Mouse (Mus musculus): ENCODE data around the gene Gga3. TPM values are rescaled to one million over a fixed set of nuclear protein-coding genes. Genes with fewer than 3 reads are reported as not detected.

Gga3 gene
- total RNA-seq, 4 experiments from 2014 or later, result 10.3 to 14.5 (median 11.6) TPM

- DNase-seq (ENCODE audit: low spot score in 2 of 2), result peak; percentile 90 to 92
Measured at GRCm38 (mm10) chr11:115612410-115613137, 8.7 kb upstream of the Gga3 start, which contains the start of gene Mif4gd. Gene Mif4gd (minus strand): TSS chr11:115612969.

DNA sequence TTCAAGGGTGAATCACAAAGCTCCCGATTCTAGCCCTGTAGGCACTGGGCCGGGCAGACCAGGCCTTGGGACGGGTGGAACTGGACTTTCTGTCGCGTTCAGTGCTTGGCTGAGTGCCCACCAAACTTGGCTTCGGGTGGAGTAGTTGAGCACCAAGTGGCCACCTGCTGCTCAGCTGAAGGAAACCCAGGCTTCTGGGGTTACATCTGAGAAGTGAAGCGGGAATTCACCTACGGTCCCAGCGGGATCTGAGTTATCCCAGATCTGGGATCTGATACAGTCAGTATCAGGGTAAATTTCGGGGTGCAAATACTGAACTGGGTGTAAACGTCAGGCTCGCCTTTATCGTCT is 8.2 kb upstream of the Gga3 start:
- peak; percentile 75 to 80 for DNase-seq (ENCODE audit: low spot score in 2 of 2)

GRCm38 (mm10) chr11:115611173-115611572 is 7.3 kb upstream of the Gga3 start:
- no peak for DNase-seq (ENCODE audit: low spot score in 2 of 2)

DNA sequence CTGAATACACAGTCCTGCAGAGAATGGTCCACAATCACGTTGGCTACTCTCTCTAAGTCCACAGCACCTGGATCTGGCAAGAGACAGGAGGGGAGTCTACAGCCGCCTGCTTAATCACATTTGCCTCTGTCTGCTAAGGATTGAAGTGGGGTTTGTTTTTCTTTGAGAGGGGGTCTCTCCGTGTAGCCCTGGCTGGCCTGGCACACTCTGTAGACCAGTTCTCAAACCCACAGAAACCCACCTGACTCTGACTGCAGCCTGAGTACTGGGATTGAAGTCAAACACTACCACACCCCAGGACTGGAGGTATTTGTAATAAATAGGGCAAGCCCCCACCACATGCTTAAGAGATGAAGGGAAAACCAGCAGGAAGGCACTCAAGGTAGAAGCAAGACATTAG is 5.7 kb upstream of the Gga3 start:
- no peak for DNase-seq (ENCODE audit: low spot score in 2 of 2)

DNA sequence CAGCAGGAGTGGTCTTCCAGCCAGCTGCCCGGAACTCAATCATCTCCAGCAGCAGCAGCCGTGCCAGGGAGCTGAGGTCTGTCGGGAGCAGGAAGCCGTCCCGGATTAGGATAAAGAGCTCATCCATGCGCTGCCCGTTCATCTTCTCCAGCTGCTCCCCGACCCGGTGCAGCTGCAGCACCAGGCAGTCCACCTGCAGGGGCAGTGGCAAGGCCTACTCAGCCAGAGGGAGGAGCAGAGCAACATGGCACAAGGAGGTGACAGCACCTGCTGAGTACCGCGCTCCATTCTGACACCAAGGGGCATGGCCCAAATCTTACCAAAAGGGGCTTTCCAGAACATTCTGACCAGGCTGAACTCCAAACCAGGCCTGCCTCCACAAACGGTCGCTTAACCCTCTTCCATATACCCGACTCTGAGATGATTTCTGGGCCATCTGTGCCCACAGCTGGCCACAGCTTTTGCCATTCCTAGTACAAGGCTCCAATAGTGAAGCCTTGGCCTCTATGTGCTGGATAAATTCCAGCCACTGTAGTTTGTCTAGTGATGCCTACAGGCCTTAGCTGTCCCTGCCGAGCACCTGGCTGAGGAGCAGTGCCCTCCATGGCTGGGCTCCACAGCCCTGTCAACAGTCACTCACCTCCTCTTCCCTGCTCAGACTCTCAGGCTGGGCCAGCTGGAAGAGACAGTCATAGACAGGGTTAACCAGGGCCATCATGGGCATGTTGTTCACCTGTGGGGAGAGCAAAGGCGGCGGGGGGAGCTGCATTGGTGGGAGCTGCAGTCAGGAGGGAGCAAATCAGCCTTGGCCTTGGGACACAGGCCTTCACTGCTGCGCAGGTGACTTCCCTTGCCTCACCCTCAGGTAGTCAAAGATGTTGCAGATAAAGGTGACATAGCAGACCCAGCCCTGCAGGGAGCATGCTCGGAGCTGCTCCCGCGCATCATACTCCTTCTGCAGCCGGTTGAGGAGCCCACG is 4.9 kb upstream of the Gga3 start:
- DNase-seq (ENCODE audit: low spot score in 2 of 2), result no peak

DNA sequence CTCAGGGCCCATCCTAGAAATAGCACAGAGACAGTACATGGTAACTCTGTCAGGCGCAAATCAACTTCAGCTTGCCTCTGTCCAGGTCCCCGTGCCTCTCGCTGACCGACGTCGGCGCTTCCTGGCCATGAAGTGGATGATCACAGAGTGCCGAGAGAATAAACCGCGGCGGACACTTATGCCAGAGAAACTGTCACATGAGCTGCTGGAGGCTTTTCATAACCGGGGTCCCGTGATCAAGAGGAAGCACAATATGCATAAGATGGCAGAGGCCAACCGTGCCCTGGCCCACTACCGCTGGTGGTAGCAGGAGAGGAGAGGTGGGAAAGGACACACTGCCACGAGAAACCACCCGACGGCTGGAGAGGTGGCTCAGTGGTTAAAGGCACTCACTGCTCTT is 2.9 kb upstream of the Gga3 start:
- DNase-seq (ENCODE audit: low spot score in 2 of 2), result no peak

- DNase-seq (ENCODE audit: low spot score in 2 of 2), result no peak
Measured at GRCm38 (mm10) chr11:115604304-115604696, 449 bp upstream of the Gga3 start.

GRCm38 (mm10) chr11:115603128-115603475 is 749 bp downstream of the Gga3 start:
- DNase-seq (ENCODE audit: low spot score in 2 of 2), result no peak

- no peak for DNase-seq (ENCODE audit: low spot score in 2 of 2)
Measured at GRCm38 (mm10) chr11:115601174-115601573, 2.7 kb downstream of the Gga3 start.

GRCm38 (mm10) chr11:115600743-115601142 is 3.1 kb downstream of the Gga3 start:
- DNase-seq (ENCODE audit: low spot score in 2 of 2), result no peak

- no peak for DNase-seq (ENCODE audit: low spot score in 2 of 2)
Measured at GRCm38 (mm10) chr11:115599722-115600121, 4.1 kb downstream of the Gga3 start.

- DNase-seq (ENCODE audit: low spot score in 2 of 2), result no peak
Measured at GRCm38 (mm10) chr11:115598309-115598708, 5.5 kb downstream of the Gga3 start.

DNA sequence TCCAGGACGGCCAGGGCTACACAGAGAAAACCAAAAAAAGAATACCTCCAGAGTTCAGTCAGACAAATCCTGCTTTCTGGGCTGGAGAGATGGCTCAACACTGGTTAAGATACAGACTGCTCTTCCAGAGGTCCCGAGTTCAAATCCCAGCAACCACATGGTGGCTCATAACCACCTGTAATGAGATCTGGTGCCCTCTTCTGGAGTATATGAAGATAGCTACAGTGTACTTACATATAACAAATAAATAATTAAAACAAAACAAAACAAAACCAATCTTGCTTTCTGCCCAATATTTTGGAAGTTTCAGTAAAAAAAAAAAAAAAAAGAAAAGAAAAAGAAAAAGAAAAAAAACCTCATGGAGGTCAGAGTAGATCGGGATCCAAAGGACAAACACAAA is 8.6 kb downstream of the Gga3 start:
- DNase-seq (ENCODE audit: low spot score in 2 of 2), result no peak

- no peak for DNase-seq (ENCODE audit: low spot score in 2 of 2)
Measured at GRCm38 (mm10) chr11:115590526-115591075, 13.2 kb downstream of the Gga3 start.

- no peak for DNase-seq (ENCODE audit: low spot score in 2 of 2)
Measured at GRCm38 (mm10) chr11:115587984-115588383, 15.9 kb downstream of the Gga3 start.

DNA sequence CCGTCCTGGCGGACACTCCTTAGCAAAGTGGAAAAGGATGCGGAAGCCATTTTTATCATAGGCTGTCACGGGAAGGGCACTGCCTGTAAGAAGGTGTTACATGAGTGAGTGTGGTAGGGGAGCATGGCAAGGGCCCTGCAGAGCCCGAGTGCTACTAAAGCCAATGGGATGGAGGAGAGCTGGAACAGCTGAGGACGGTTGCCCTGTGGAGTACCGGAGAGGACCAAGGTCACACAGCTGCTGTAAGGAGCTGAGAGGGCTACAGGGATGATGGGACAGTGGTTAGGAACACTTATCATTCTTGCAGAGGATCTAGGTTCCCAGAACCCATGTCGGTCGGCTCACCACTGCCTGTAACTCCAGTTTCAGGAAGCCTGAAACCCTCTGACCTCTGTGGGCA is 17.4 kb downstream of the Gga3 start:
- DNase-seq (ENCODE audit: low spot score in 2 of 2), result no peak

- no peak for DNase-seq (ENCODE audit: low spot score in 2 of 2)
Measured at GRCm38 (mm10) chr11:115585573-115586100, 18.2 kb downstream of the Gga3 start.

- DNase-seq (ENCODE audit: low spot score in 2 of 2), result no peak
Measured at GRCm38 (mm10) chr11:115584376-115585073, 19.3 kb downstream of the Gga3 start.

DNA sequence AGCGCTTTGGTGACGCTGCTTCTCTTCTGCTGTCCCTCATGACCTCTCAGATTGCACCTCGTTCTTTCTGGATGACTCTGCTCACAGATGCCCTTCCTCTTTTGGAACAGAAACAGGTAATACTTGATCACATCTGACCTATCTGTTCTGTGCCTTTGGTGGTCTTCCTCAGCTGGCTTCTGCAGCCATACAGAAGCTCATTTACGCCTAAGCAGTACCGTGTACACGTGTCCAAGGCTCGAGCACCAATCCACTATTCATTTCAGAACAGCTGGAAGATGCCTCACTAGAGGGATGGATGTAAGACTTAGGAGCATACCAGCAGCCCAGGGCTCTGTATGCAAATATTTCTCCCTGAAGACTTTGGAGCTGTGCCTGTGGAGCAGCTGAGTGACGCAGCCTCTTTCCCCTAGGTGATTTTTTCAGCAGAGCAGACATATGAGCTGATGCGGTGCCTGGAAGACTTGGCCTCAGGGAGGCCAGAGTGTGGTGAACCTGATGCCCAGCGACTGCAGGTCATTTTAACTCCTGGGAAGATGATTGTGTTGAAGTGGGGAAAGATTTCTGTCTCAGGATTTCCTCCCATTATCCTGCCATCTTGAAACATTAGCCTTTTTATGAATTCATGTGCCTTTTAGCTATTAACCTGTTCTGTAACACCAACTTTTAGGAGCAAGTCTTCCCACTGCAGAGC is 20.8 kb downstream of the Gga3 start:
- DNase-seq (ENCODE audit: low spot score in 2 of 2), result no peak

GRCm38 (mm10) chr11:115579080-115579479 is 24.8 kb downstream of the Gga3 start:
- no peak for DNase-seq (ENCODE audit: low spot score in 2 of 2)

DNA sequence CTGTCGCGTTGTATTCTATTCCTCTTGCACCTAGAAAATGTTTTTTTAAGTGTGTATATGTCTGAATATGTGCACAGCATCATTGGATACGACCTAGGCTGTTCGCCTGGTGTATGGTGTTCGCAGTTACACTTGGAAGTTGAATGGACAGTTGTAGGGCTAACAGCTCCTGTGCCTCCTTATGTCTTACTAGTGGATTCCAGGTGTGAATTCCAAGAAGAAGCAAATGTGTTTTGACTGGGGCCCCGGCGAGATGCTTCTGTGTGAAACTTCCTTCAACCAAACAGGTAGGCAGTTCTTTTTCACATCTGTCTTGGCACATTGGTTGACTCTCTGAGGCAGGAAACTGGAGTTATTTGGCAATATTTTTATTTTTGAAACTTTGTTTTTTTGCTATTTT is 38.9 kb downstream of the Gga3 start:
- DNase-seq (ENCODE audit: low spot score in 2 of 2), result no peak

All from gastrocnemius, adult 8-10 months (tissue).